Mouse (Mus musculus): ENCODE measurements around the gene Tecr.
A peak's percentile ranks its signal among the peaks of the same experiment; 100 is the strongest.
"Not testable (repeated sequence)": the region's sequence is repeated elsewhere in the genome, so short reads cannot be mapped to it uniquely, and the experiment has no call there.

Gene Tecr

GRCm38 (mm10) chr8:83617111-83617510 is 9.3 kb upstream of the Tecr start:
- DNase-seq = no peak

GRCm38 (mm10) chr8:83616625-83617024 is 8.9 kb upstream of the Tecr start:
- no peak for DNase-seq

GRCm38 (mm10) chr8:83613695-83614094 is 5.9 kb upstream of the Tecr start:
- no peak for DNase-seq

- DNase-seq = no peak
These were observed 4.2 kb upstream of the Tecr start for GRCm38 (mm10) chr8:83611921-83612320.

GRCm38 (mm10) chr8:83609547-83610180 is 1.9 kb upstream of the Tecr start:
- DNase-seq = no peak

GRCm38 (mm10) chr8:83609086-83609485 is 1.3 kb upstream of the Tecr start:
- DNase-seq = no peak

- peak; percentile 90 for DNase-seq
These were observed 643 bp upstream of the Tecr start for GRCm38 (mm10) chr8:83608398-83608829.

- no peak for DNase-seq
These were observed 5.1 kb downstream of the Tecr start for GRCm38 (mm10) chr8:83602650-83603029.

- DNase-seq = no peak
These were observed 8.0 kb downstream of the Tecr start for GRCm38 (mm10) chr8:83599814-83600213.

GRCm38 (mm10) chr8:83598146-83598545 is 9.6 kb downstream of the Tecr start:
- DNase-seq = no peak

- peak; percentile 58 for DNase-seq
These were observed 11.4 kb downstream of the Tecr start for GRCm38 (mm10) chr8:83596369-83596768.

GRCm38 (mm10) chr8:83595050-83595345 is 12.8 kb downstream of the Tecr start:
- DNase-seq = not testable (repeated sequence)

- peak; percentile 94 for DNase-seq
These were observed 13.4 kb downstream of the Tecr start for GRCm38 (mm10) chr8:83594167-83595049.

GRCm38 (mm10) chr8:83593325-83594166 is 14.2 kb downstream of the Tecr start:
- no peak for DNase-seq

- DNase-seq = no peak
These were observed 15.1 kb downstream of the Tecr start for GRCm38 (mm10) chr8:83592682-83593081.

GRCm38 (mm10) chr8:83590488-83591023 is 17.2 kb downstream of the Tecr start:
- DNase-seq = no peak

- no peak for DNase-seq
These were observed 18.9 kb downstream of the Tecr start for GRCm38 (mm10) chr8:83588886-83589285.

- DNase-seq = no peak
These were observed 20.1 kb downstream of the Tecr start for GRCm38 (mm10) chr8:83587644-83588043.

- peak; percentile 53 for DNase-seq
These were observed 22.4 kb downstream of the Tecr start for GRCm38 (mm10) chr8:83585333-83585732.

GRCm38 (mm10) chr8:83584771-83585170 is 23.0 kb downstream of the Tecr start:
- DNase-seq = no peak

GRCm38 (mm10) chr8:83583236-83583635 is 24.5 kb downstream of the Tecr start:
- no peak for DNase-seq

- no peak for DNase-seq
These were observed 25.5 kb downstream of the Tecr start for GRCm38 (mm10) chr8:83582226-83582625.

- peak; percentile 6 for DNase-seq
These were observed 26.9 kb downstream of the Tecr start for GRCm38 (mm10) chr8:83580826-83581225.
